Mouse (Mus musculus) urinary bladder, postnatal 25 days (tissue): ENCODE measurements at regions not wholly inside any gene's neighbourhood (a gene's known extent, or its start where the extent isn't known, plus 50 kb on each side); places are given as distances from the start of the nearest gene placed in this dataset.

ENCODE experiments used
- DNase-seq: peaks from one replicate; pipeline ENCODE4 v3.0.0; 2022; ENCODE audit warnings: low spot score

GRCm38 (mm10) chr3:144012173-144012572 lies 192.8 kb downstream of the Lmo4 start:
- DNase-seq, result no peak

GRCm38 (mm10) chr3:144011456-144012025 lies 193.5 kb downstream of the Lmo4 start:
- no peak for DNase-seq

GRCm38 (mm10) chr3:144010558-144010957 lies 194.5 kb downstream of the Lmo4 start:
- DNase-seq, result no peak

- DNase-seq, result no peak
These were observed 197.9 kb downstream of the Lmo4 start for GRCm38 (mm10) chr3:144007111-144007619.

GRCm38 (mm10) chr3:143997909-143998308 lies 207.1 kb downstream of the Lmo4 start:
- no peak for DNase-seq

- DNase-seq, result no peak
These were observed 210.0 kb downstream of the Lmo4 start for GRCm38 (mm10) chr3:143995045-143995444.

- no peak for DNase-seq
These were observed 216.0 kb downstream of the Lmo4 start for GRCm38 (mm10) chr3:143988991-143989390.

- no peak for DNase-seq
These were observed 217.0 kb downstream of the Lmo4 start for GRCm38 (mm10) chr3:143988037-143988436.

- DNase-seq, result no peak
These were observed 218.2 kb downstream of the Lmo4 start for GRCm38 (mm10) chr3:143986798-143987197.

GRCm38 (mm10) chr3:143986200-143986506 lies 218.9 kb downstream of the Lmo4 start:
- no peak for DNase-seq

GRCm38 (mm10) chr3:143985349-143986199 lies 219.4 kb downstream of the Lmo4 start:
- no peak for DNase-seq

- no peak for DNase-seq
These were observed 226.3 kb downstream of the Lmo4 start for GRCm38 (mm10) chr3:143978703-143979102.

GRCm38 (mm10) chr3:143977886-143978447 lies 227.1 kb downstream of the Lmo4 start:
- no peak for DNase-seq

GRCm38 (mm10) chr3:143973582-143973981 lies 231.4 kb downstream of the Lmo4 start:
- DNase-seq, result no peak

GRCm38 (mm10) chr3:143972351-143972750 lies 232.7 kb downstream of the Lmo4 start:
- no peak for DNase-seq

GRCm38 (mm10) chr3:143970771-143971170 lies 234.2 kb downstream of the Lmo4 start:
- no peak for DNase-seq

GRCm38 (mm10) chr3:143955508-143955907 lies 249.5 kb downstream of the Lmo4 start:
- DNase-seq, result no peak

GRCm38 (mm10) chr3:143954822-143955221 lies 250.2 kb downstream of the Lmo4 start:
- DNase-seq, result no peak

- DNase-seq, result no peak
These were observed 252.7 kb downstream of the Lmo4 start for GRCm38 (mm10) chr3:143952289-143952688.

GRCm38 (mm10) chr3:143949656-143950055 lies 255.4 kb downstream of the Lmo4 start:
- no peak for DNase-seq

GRCm38 (mm10) chr3:143949026-143949637 lies 255.9 kb downstream of the Lmo4 start:
- no peak for DNase-seq

GRCm38 (mm10) chr3:143947938-143948267 lies 257.1 kb downstream of the Lmo4 start:
- no peak for DNase-seq
